Mouse (Mus musculus): ENCODE measurements around the gene Dennd2a.
A peak's percentile ranks its signal among the peaks of the same experiment; 100 is the strongest.

The Dennd2a gene

GRCm38 (mm10) chr6:39556900-39557659 is 587 bp downstream of the Dennd2a start:
- peak in 1 of 2 experiments; percentile 39 for DNase-seq (ENCODE audit: low spot score in 2 of 2)

- DNase-seq (ENCODE audit: low spot score in 2 of 2): no peak
Measured at GRCm38 (mm10) chr6:39555648-39555945, 2.1 kb downstream of the Dennd2a start.

GRCm38 (mm10) chr6:39554888-39555647 is 2.6 kb downstream of the Dennd2a start:
- no peak for DNase-seq (ENCODE audit: low spot score in 2 of 2)

GRCm38 (mm10) chr6:39551981-39552636 is 5.6 kb downstream of the Dennd2a start:
- DNase-seq (ENCODE audit: low spot score in 2 of 2): no peak

GRCm38 (mm10) chr6:39548030-39548429 is 9.6 kb downstream of the Dennd2a start:
- DNase-seq (ENCODE audit: low spot score in 2 of 2): no peak

GRCm38 (mm10) chr6:39545474-39545873 is 12.2 kb downstream of the Dennd2a start:
- DNase-seq (ENCODE audit: low spot score in 2 of 2): no peak

GRCm38 (mm10) chr6:39543769-39544420 is 13.8 kb downstream of the Dennd2a start:
- DNase-seq (ENCODE audit: low spot score in 2 of 2): no peak

- no peak for DNase-seq (ENCODE audit: low spot score in 2 of 2)
Measured at GRCm38 (mm10) chr6:39542631-39543597, 14.8 kb downstream of the Dennd2a start.

- DNase-seq (ENCODE audit: low spot score in 2 of 2): no peak
Measured at GRCm38 (mm10) chr6:39540563-39540962, 17.1 kb downstream of the Dennd2a start.

- DNase-seq (ENCODE audit: low spot score in 2 of 2): no peak
Measured at GRCm38 (mm10) chr6:39539679-39540155, 17.9 kb downstream of the Dennd2a start.

- DNase-seq (ENCODE audit: low spot score in 2 of 2): no peak
Measured at GRCm38 (mm10) chr6:39538227-39538626, 19.4 kb downstream of the Dennd2a start.

GRCm38 (mm10) chr6:39537276-39537675 is 20.4 kb downstream of the Dennd2a start:
- DNase-seq (ENCODE audit: low spot score in 2 of 2): no peak

- no peak for DNase-seq (ENCODE audit: low spot score in 2 of 2)
Measured at GRCm38 (mm10) chr6:39536621-39537020, 21.0 kb downstream of the Dennd2a start.

GRCm38 (mm10) chr6:39534944-39535343 is 22.7 kb downstream of the Dennd2a start:
- DNase-seq (ENCODE audit: low spot score in 2 of 2): no peak

- DNase-seq (ENCODE audit: low spot score in 2 of 2): peak; percentile 70 to 71
Measured at GRCm38 (mm10) chr6:39528671-39529535, 28.8 kb downstream of the Dennd2a start.

GRCm38 (mm10) chr6:39527811-39528210 is 29.9 kb downstream of the Dennd2a start:
- DNase-seq (ENCODE audit: low spot score in 2 of 2): no peak

- peak; percentile 38 to 46 for DNase-seq (ENCODE audit: low spot score in 2 of 2)
Measured at GRCm38 (mm10) chr6:39527337-39527784, 30.3 kb downstream of the Dennd2a start.

GRCm38 (mm10) chr6:39526797-39527196 is 30.9 kb downstream of the Dennd2a start:
- no peak for DNase-seq (ENCODE audit: low spot score in 2 of 2)

- DNase-seq (ENCODE audit: low spot score in 2 of 2): no peak
Measured at GRCm38 (mm10) chr6:39523161-39523560, 34.5 kb downstream of the Dennd2a start.

GRCm38 (mm10) chr6:39522425-39522824 is 35.2 kb downstream of the Dennd2a start:
- no peak for DNase-seq (ENCODE audit: low spot score in 2 of 2)

Data from frontal cortex, postnatal 36 days (tissue).